Mouse (Mus musculus) CD4-positive, CD25-positive, alpha-beta regulatory T cell, adult 2 months (primary cell): ENCODE measurements around the gene Ppp1r36.
A peak's percentile ranks its signal among the peaks of the same experiment; 100 is the strongest.
"Not testable (repeated sequence)": the region's sequence is repeated elsewhere in the genome, so short reads cannot be mapped to it uniquely, and the experiment has no call there.

Experiments used
- DNase-seq: peaks from one replicate; pipeline ENCODE4 v3.0.0-alpha.2; 2012; ENCODE audit warnings: low read depth, low spot score

Gene Ppp1r36

GRCm38 (mm10) chr12:76397281-76397680 is 20.1 kb upstream of the Ppp1r36 start:
- DNase-seq: no peak

GRCm38 (mm10) chr12:76401674-76402073 is 15.7 kb upstream of the Ppp1r36 start:
- peak; percentile 60 for DNase-seq

DNA sequence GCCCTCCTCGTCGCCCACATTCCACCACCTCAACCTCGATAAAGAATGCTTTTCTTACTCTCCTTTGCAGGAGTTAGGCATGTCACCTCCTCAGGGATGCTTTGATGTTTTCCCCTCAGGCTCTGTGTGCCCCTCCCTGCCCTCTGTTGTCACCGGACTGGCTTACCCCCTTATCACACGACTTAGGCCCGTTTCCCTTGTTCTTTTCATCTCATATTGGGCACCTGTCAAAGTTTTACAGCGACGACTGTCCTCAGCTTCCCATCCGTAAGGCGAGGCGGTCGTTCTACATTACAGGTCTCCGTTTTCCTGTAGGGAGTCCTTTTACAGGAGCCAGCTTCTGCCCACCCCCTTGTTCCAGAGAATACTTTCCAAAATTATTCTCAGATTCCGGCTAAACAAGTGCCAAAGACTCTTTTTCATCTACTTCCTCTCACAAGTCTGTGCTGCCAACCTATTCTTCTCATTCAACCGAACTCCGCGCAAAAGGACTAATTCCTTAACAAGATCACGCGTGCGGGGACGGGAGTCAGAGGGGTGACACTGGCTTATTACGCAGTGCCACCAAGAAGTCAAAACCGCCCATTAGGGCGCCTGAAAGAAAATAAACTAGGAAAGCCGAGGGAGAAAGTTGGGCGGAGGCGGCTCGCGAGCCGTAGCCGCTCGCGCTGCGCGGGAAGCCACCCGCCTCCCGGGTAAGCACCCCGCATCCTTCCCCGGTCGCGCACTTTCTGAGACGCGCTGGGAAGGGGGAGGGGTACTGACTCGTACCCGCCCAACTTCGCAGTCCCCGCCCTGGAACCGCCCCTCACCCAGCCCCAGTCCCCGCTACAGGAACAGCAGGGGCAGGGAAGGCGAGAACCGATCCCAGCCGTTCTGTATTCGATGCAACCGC is 14.1 kb upstream of the Ppp1r36 start:
- peak; percentile 93 for DNase-seq

DNA sequence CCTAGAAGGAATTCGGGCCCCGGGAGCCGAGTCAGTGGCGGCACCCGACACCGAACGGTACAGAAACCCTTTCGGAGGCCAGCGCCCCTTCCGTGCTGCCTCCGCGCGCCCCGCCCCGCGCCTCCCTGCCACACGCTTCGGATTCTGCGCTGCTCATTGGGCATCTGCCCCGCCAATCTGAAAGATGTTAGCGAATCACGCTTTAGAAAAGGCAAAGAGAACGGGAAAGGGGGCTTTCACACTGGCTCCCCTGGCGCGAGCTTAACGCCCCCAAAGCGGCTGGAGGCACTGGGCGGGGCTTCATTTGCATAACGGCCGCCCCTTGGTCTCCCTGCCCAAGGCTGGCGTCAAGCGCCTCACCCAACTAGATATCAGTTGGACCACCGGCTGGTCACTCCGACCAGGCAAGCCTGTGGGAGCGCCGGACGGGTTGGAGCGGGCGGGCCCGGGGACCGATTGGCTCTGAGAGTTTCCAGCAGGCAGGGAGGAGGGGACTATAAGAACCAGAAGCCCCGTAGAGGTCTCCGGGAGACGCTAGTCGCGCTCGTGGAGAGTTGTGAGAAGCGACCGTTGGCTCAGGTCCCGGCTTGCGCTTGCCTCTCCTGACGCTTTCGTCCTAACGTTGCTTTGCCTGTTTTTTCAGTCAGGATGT is 13.3 kb upstream of the Ppp1r36 start, which contains the start of gene Hspa2:
Gene Hspa2 (plus strand): TSS at position 291 of the 652 bp plus-strand sequence.
- peak; percentile 97 for DNase-seq

- peak; percentile 35 for DNase-seq
These were observed 12.5 kb upstream of the Ppp1r36 start for GRCm38 (mm10) chr12:76404836-76405182.

DNA sequence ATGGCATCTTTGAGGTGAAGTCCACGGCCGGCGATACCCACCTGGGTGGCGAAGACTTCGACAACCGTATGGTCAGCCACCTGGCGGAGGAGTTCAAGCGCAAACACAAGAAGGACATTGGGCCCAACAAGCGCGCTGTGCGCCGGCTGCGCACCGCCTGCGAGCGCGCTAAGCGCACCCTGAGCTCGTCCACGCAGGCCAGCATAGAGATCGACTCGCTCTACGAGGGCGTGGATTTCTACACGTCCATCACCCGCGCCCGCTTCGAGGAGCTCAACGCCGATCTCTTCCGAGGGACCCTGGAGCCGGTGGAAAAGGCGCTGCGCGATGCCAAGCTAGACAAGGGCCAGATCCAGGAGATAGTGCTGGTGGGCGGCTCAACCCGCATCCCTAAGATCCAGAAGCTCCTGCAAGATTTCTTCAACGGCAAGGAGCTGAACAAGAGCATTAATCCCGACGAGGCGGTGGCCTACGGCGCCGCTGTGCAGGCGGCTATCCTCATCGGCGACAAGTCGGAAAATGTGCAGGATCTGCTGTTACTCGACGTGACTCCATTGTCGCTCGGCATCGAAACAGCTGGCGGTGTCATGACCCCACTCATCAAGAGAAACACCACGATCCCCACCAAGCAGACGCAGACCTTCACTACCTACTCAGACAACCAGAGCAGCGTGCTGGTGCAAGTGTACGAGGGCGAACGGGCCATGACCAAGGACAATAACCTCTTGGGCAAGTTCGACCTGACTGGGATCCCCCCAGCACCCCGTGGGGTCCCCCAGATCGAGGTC is 12.0 kb upstream of the Ppp1r36 start:
- peak; percentile 56 for DNase-seq

- peak; percentile 54 for DNase-seq
These were observed 11.4 kb upstream of the Ppp1r36 start for GRCm38 (mm10) chr12:76405971-76406370.

DNA sequence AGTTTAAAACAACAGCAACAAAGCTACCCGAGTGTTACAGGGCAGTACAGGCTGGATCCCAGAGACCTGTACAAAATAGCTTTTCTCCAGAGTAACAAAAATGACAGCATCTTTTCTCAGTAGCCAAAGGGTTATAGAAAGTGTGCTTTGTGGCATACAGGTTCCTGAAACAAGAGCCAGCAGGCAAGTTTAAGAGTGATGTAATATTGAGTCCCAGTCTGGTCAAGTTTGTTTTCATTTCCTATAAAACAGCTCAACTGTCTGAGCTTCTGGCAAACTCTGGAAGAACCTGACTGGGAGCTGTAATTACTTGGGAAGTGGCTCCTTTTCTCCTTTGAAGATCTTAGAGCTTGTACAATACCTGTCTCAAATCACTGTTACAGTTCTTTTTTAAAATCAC is 10.2 kb upstream of the Ppp1r36 start:
- DNase-seq: no peak

GRCm38 (mm10) chr12:76409166-76409565 is 8.2 kb upstream of the Ppp1r36 start:
- DNase-seq: no peak

DNA sequence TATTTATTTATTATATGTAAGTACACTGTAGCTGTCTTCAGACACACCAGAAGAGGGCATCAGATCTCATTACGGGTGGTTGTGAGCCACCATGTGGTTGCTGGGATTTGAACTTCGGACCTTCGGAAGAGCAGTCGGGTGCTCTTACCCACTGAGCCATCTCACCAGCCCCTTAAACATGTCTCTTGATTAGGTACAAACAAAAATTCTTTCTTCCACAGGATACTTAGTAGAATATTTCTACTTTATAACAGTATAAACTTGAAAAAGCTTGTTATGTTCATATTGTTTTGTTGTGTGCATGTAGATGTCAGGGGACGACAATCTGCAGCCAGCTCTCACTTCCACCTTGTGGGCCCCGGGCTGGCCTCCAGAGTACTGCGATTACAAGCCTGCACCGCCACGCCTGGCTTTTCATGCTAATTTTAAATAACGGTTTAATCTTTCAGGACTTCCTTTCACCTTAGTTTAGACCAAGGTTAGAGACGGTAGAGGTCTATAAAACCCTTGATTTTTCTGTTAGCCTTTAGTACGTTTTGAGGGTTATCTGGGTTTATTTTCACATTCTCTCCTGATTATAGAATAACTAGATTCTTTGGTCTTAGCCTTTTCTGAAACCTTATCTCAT is 1.8 kb upstream of the Ppp1r36 start:
- no peak for DNase-seq

- DNase-seq: no peak
These were observed 1.0 kb downstream of the Ppp1r36 start for GRCm38 (mm10) chr12:76418346-76418745.

DNA sequence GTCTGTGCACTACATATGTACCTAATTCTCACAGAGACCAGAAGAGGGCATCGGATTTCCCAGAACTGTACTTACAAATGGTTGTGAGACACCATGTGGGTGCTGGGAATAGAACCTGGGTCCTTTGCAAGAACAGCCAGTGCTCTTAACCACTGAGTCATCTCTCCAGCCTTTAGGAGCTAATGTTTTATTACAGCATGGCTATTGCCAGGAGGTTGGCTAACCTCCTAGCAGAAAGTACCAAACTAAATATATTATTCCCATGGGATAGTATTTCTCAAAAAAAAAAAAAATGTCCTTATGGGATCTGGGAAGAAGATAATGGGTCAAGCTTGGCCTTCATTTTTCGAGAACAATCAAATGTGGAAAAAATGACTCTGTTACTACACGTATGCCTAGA is 7.9 kb downstream of the Ppp1r36 start:
- no peak for DNase-seq

- DNase-seq: no peak
These were observed 10.2 kb downstream of the Ppp1r36 start for GRCm38 (mm10) chr12:76427546-76427945.

- no peak for DNase-seq
These were observed 13.6 kb downstream of the Ppp1r36 start for GRCm38 (mm10) chr12:76430879-76431406.

DNA sequence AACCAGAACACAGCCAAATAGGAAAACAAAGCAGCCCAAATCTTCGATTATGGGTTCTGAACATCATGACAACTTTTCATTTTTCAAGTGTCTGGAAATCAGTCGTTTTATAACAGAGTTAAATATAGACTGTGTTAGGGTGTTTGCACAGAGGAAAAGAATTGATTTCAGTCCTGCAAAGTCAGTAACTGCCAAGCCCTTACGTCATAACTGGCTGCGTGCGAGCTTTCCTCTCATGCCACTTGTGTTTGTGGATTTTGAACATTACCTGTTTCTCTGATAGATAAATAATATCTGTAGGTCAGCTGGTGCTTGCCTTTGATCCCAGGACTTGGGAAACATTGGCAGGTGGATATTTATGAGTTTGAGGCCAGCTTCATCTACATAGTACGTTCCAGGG is 14.1 kb downstream of the Ppp1r36 start:
- no peak for DNase-seq

DNA sequence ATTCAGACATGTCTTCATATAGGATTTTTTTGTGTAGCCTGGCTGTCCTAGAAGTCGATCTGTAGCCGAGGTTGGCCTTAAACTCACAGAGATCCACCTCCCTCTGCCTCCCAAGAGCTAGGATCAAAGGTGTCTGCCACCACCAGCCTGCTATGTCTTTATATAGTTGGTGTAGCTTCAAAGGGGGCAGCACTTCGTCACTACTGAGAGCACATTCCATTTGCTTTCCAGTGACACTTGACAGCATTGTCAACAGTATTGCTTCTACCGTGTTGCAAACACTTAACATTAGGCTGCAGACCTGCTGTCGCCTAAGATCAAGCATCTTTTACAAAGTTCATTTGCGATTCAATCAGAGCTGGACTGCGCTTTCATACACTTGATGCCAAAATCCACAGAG is 16.8 kb downstream of the Ppp1r36 start:
- DNase-seq: no peak

- DNase-seq: no peak
These were observed 17.7 kb downstream of the Ppp1r36 start for GRCm38 (mm10) chr12:76435084-76435483.

DNA sequence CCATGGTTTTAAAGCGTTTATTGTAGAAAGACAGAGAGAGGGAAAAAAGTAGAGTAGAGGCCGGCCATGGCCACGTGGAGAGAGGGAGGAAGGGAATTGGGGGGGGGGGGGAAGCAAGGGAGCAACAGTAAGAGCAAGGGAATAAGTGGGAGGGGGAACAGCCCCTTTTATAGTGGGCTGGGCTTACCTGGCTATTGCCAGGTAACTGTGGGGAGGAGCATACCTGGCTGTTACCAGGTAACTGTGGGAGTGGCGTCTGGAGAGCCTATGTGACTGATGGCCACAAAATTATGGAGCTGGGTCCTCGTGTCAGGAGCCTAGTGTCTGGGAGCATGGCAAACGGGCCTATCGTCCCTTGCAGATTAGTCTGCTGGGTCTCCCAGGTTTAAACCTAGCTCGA is 18.2 kb downstream of the Ppp1r36 start:
- no peak for DNase-seq

GRCm38 (mm10) chr12:76443488-76443887 is 26.1 kb downstream of the Ppp1r36 start:
- not testable (repeated sequence) for DNase-seq

GRCm38 (mm10) chr12:76444359-76444772 is 27.0 kb downstream of the Ppp1r36 start:
- DNase-seq: peak; percentile 25

DNA sequence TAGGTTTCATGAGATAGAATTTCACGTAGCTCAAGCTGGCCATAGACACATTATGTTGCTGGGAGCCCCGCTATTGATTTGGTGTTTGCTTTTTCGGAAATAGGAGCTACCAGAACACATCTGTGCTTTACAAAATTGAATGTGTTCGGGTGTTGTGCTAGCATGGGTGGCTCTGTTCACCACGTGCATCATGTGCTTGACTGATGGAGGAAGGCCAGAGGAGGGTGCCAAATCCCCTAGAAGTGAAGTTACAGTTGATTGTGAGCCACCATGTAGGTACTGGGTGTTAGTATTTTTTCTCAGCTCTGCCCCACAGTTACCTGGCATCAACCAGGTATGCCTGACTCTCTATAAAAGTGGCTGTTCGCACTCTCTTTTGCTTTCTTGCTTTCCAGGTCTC is 27.5 kb downstream of the Ppp1r36 start:
- no peak for DNase-seq
